Mouse (Mus musculus): ENCODE results near the gene Lsm6.

GRCm38 (mm10) chr8:78814743-78815142 is 6.2 kb downstream of the Lsm6 start:
- no peak for TF ChIP-seq TAL1 (IDR thresholded peaks at IDR 0.05; ENCODE audit: low read length)
- TF ChIP-seq GATA1 (IDR thresholded peaks at IDR 0.05; ENCODE audit: low read length), result no peak
